Mouse (Mus musculus): ENCODE measurements around the gene Acss1. TPM values are rescaled to one million over a fixed set of nuclear protein-coding genes. Genes with fewer than 3 reads are reported as not detected.

The Acss1 gene
- total and polyA plus RNA-seq, 2 experiments from 2014 or later = 14.1 to 17.8 TPM

DNA sequence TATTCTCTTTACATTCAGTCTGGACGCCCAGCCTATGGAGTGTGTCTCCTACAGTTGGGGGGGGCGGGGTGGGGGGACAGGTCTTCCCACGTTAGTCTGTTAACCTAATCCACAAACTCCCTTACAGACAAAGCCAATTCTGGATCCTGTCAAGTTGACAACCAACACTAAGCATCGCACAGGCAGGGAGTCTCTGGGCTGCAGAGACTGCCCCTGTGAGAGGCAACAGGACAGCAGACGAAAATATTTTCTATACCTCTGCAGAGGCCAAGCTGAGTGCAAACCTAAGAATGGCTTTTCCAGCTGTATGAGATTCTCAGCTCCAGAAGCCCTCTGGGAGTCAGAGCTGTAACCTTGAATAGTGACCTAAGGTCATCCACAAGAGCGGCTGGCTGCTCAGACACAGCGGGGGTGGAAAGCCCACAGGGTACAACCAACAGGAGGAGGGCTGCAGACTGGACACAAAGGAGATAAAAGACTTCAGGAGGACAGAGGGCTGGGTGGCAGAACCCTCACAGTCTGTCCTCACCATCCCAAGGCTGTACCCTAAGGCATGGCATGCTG, 17.7 kb downstream of the Acss1 start:
- Histone ChIP-seq H3K27me3 (ENCODE audit: insufficient read depth, low read length) (no peaks in the 10 kb centered on the region), H3K27ac (ENCODE audit: low read depth, low read length) (no peak overlapping the region), H3K4me2 (ENCODE audit: low read depth) (no peak overlapping the region), H3K9me3 (ENCODE audit: low read length) (no peaks in the 10 kb centered on the region), H3K36me3 (ENCODE audit: insufficient read depth) (no peaks in the 10 kb centered on the region), H3K4me3 (ENCODE audit: low read depth, low read length) (no peak overlapping the region), H3K9ac (no peak overlapping the region), H3K4me1 (ENCODE audit: insufficient read depth) (peaks cover 3% of the 10 kb centered on the region; the same call in 1 of the 2 replicates)
- no peak for TF ChIP-seq CTCF (IDR thresholded peaks at IDR 0.05; ENCODE audit: low read depth)
- WGBS = 21% methylated on average over 7 of the region's 7 CpGs
- ATAC-seq = no peak
- no peak for DNase-seq

DNA sequence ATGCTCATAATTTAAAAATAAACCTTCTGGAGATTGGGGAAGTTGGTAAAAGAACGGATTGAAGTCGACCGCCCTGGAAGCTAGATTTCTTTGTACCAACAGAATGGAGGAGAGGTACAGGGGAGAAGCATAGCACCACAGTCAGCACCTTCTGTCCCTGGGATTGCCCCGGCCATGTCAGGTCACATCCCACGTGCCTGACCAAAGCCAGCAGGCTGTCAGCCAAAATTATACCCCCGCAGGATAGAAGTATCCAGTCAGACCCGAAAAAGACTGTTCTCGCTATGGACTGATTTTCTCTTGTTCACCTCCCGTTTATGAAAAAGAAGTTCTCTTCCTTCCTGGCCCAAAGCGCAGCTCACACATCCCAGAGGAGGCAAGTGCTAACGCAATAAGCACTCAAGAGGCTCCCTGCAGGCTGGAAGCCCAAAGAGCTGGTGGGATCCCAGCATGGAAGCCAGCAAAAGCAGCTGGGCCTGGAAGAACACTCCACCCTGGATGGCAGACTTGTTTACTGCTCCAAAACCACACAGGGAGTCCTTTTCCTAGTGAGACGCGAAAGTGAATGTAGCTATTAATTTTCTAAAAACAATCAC, 19.9 kb downstream of the Acss1 start:
- Histone ChIP-seq H3K36me3 (ENCODE audit: insufficient read depth) (no peaks in the 10 kb centered on the region), H3K4me3 (ENCODE audit: low read depth, low read length) (no peak overlapping the region), H3K9ac (no peak overlapping the region), H3K9me3 (ENCODE audit: low read length) (no peaks in the 10 kb centered on the region), H3K27ac (ENCODE audit: low read depth, low read length) (0 out of 2 replicates have a peak overlapping the region, but pooled peaks have one; percentile 42), H3K4me1 (ENCODE audit: insufficient read depth) (peaks cover 13% of the 10 kb centered on the region; the same call in 1 of the 2 replicates), H3K4me2 (ENCODE audit: low read depth) (no peak overlapping the region), H3K27me3 (ENCODE audit: insufficient read depth, low read length) (no peaks in the 10 kb centered on the region)
- ATAC-seq (peak; percentile 25; the same call in 1 of the 2 replicates), DNase-seq (peak; percentile 74)
- no peak for TF ChIP-seq CTCF (IDR thresholded peaks at IDR 0.05; ENCODE audit: low read depth)
- 38% methylated on average over 13 of the region's 13 CpGs for WGBS

DNA sequence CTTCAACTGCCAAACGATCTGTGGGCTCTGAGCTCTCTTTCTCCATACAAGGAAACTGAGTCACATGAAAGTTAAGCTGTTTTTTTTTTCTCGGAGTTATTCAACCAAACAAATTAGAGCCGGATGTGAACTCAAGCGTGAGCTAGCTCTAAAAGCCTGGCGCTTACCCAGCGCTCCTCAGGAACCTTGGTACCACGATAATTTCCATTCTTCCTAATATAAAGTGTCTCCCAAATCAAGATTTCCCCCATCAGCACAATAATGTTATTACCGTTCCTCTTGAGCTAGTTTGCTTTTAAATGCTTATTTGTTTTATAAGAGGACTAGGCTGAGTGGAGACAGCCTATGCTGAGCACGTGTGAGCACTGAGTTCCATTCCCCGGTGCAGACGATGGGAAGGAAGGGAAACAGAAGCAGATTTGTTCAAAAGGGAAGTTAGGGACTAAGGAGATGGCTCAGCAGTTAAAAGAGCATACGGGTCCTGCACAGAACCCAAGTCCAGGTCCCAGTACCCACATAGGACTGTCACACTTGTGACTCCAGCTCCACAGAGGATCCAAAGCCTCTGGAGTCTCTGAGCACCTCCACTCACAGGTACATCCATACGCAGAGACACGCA, 20.5 kb downstream of the Acss1 start:
- Histone ChIP-seq H3K4me1 (ENCODE audit: insufficient read depth) (peaks cover 18% of the 10 kb centered on the region), H3K4me2 (ENCODE audit: low read depth) (no peak overlapping the region), H3K4me3 (ENCODE audit: low read depth, low read length) (no peak overlapping the region), H3K27me3 (ENCODE audit: insufficient read depth, low read length) (no peaks in the 10 kb centered on the region), H3K9ac (no peak overlapping the region), H3K9me3 (ENCODE audit: low read length) (no peaks in the 10 kb centered on the region), H3K36me3 (ENCODE audit: insufficient read depth) (no peaks in the 10 kb centered on the region), H3K27ac (ENCODE audit: low read depth, low read length) (0 out of 2 replicates have a peak overlapping the region, but pooled peaks have one; percentile 42)
- DNase-seq (no peak), ATAC-seq (no peak)
- 30% methylated on average over 14 of the region's 14 CpGs for WGBS
- TF ChIP-seq CTCF (IDR thresholded peaks at IDR 0.05; ENCODE audit: low read depth) = no peak

DNA sequence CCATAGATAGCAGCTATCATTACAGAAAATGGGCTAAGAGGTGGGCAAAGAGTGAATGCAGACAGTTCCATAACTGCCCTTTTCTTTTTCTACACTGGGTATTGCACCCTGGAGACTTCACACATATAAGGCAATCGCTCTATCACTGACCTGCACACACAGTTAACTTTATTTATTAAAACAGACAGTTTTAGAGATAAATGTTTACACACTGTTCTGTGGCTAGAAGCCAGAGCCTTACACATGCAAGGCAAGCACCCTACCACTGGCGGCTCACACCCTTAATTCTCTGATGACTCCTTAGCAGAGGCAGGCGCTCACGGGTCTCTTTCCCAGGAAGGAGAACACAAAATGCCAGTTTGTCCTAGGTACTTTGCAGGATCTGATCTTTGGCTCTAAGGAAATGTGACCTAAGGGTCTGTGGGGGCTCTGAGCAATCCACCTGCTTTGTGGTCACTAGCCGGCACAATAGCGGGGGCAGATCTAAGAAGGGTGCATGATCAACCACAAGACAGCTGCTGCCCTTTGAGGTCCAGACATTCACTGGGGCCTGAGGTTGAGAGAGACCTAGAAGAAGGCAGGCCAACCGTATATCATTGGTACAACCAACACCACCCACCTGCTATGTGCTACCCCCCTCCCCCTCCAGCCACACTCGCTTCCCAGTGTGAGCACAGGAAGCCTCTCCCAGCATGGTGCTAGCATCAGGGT, 21.7 kb downstream of the Acss1 start:
- WGBS = 90% methylated on average over 8 of the region's 8 CpGs
- Histone ChIP-seq H3K4me1 (ENCODE audit: insufficient read depth) (peaks cover 18% of the 10 kb centered on the region), H3K4me3 (ENCODE audit: low read depth, low read length) (no peak overlapping the region), H3K9ac (no peak overlapping the region), H3K4me2 (ENCODE audit: low read depth) (no peak overlapping the region), H3K27me3 (ENCODE audit: insufficient read depth, low read length) (no peaks in the 10 kb centered on the region), H3K36me3 (ENCODE audit: insufficient read depth) (no peaks in the 10 kb centered on the region), H3K27ac (ENCODE audit: low read depth, low read length) (no peak overlapping the region), H3K9me3 (ENCODE audit: low read length) (no peaks in the 10 kb centered on the region)
- no peak for TF ChIP-seq CTCF (IDR thresholded peaks at IDR 0.05; ENCODE audit: low read depth)
- DNase-seq = no peak
- no peak for ATAC-seq

DNA sequence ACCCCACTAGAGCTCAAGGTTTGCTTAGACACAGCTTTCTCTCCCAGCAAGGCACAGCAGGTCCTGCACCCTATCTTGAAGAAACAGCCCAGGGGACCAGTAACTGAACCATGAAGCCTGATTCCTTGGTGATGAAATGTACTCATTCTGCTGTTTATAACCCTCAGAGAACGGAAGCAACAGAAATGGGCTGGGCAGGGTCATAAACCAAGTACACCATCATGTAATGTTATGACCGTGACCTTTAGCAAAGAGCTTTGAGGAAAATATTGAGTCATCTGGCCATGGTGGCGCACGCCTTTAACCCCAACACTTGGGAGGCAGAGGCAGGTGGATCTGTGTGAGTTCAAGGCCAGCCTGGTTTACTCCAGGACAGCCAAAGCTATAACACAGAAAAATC, 23.1 kb downstream of the Acss1 start:
- Histone ChIP-seq H3K9me3 (ENCODE audit: low read length) (no peaks in the 10 kb centered on the region), H3K27me3 (ENCODE audit: insufficient read depth, low read length) (no peaks in the 10 kb centered on the region), H3K27ac (ENCODE audit: low read depth, low read length) (no peak overlapping the region), H3K9ac (no peak overlapping the region), H3K4me3 (ENCODE audit: low read depth, low read length) (no peak overlapping the region), H3K4me1 (ENCODE audit: insufficient read depth) (peaks cover 18% of the 10 kb centered on the region), H3K36me3 (ENCODE audit: insufficient read depth) (no peaks in the 10 kb centered on the region), H3K4me2 (ENCODE audit: low read depth) (no peak overlapping the region)
- no peak for DNase-seq
- TF ChIP-seq CTCF (IDR thresholded peaks at IDR 0.05; ENCODE audit: low read depth) = no peak
- no peak for ATAC-seq
- 92% methylated on average over 4 of the region's 4 CpGs for WGBS

DNA sequence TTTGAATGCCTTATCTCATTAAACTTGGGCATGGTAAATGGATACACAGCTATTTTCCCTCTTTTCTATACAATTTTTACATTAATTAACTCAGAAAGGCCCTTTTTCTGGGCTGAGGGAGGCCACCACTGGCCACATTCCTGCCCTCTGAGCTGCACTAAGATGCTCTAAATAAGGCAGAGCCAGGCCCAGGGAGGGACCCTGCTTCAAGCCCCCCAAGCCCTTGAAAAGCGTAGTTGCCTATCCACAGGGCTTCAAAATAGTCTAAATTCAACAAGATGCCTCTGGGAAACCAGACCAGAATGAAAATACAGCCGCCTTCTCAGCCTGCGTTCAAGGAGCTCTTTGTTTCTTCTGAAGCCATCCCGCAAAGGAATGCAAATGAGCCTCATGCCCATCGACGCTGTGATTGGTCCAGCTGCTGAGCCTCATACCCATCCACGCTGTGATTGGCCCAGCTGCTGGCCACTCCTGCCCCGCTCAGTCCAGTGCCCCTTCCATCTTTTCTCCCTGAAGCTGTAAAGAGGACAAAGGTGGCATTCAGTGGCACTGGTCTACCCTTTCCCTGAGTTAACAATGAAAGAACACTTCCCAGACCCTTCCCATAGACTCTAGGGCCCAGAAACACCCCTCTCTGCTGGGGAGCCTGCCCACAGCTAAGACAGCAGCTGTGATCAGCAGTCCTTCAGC, 24.4 kb downstream of the Acss1 start:
- H3K4me1 ChIP-seq (ENCODE audit: insufficient read depth) = peaks cover 15% of the 10 kb centered on the region

More for the DNA sequence above, 24.4 kb downstream of the Acss1 start:
- Histone ChIP-seq H3K4me2 (ENCODE audit: low read depth) (peak overlapping the region; percentile 35), H3K9ac (peak overlapping the region; percentile 47; the same call in 1 of the 2 replicates), H3K27me3 (ENCODE audit: insufficient read depth, low read length) (no peaks in the 10 kb centered on the region), H3K36me3 (ENCODE audit: insufficient read depth) (no peaks in the 10 kb centered on the region), H3K4me3 (ENCODE audit: low read depth, low read length) (0 out of 2 replicates have a peak overlapping the region, but pooled peaks have one; percentile 5), H3K27ac (ENCODE audit: low read depth, low read length) (peak overlapping the region; percentile 90), H3K9me3 (ENCODE audit: low read length) (no peaks in the 10 kb centered on the region)
- no peak for TF ChIP-seq CTCF (IDR thresholded peaks at IDR 0.05; ENCODE audit: low read depth)
- DNase-seq = peak; percentile 88
- peak; percentile 98 for ATAC-seq
- 14% methylated on average over 8 of the region's 8 CpGs for WGBS
